Mouse (Mus musculus) lung, postnatal 4 days (tissue): ENCODE measurements around the gene Spon1.

Experiments
- DNase-seq, 2 experiments: peaks; one replicate each; pipeline ENCODE4 v3.0.0; 2021

Spon1 gene

DNA sequence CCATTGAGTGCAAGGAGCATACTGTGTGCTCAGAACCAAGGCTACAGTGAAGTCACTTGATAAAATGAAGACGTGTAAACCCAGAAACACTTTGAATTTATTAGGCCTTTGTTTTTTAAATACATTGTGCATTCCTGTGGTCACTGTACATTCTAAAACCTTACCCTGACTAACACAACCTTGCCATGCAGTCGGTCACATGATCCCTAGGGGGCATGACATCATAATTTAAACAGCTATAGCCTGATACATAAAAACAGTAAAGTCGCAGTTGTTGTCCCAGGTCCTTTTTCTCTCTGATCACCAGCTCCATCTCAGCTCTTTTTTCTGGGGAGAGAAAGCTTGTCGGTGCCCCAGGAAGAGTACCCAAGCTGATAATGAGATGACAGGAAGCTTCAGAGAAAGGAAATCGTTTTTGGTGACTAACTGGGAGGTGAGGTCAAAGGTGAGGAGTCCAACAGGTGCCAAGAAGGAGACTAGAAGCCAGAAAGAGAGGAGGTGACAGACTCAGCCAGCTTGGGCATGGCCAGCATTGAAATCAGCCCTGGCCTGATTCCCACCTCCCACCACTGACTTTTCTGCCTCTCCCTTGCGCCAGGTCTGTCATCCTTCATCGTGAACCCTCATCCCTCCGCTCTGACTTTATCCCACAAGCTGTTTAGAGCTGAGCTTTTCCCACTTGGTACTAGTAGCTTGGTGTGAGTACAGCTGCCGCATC is 246.1 kb downstream of the Spon1 start:
- no peak for DNase-seq

DNA sequence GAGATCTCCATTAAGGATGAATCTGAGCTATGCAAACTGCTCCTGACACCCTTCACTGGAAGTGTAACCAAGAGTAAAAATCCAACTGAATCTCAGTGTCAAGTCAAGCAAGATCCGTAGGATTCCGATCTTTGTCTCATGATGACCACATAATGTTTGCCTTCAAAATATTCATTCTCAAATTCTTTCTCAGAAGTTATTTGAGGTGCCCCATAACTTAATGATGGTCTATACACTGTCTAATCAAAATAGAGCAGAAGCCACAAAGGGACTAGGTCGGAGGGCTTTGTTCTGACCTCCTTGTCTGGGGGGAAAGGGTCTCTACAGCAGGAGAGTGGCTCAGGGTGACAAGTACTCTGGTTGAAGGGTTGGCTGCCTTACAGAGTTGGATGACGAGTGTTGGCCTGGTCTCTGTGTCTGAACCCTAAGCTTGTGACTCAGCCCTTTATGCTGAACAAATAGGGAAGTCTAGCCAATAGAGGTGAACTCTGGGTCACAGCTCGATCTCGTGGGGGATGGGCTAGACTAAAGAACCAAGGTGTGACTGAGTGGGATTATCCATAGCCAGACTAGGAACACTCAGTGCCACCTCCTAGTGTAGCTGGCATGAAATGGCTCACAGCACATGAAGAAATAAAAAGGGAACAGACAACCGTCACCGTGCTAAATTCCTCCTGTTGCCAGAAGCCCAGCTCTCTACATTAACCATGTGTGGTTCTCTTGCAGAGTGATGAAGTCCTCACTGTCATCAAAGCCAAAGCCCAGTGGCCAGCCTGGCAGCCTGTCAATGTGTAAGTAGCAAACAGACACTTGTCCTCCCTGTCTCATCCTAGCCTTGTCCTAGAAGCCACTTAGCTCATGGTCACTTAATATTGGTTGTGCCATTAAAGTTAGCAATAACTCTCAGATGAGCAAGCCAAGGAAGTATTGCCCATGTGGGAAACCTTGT is 250.5 kb downstream of the Spon1 start:
- peak in 1 of 2 experiments; percentile 16 for DNase-seq

DNA sequence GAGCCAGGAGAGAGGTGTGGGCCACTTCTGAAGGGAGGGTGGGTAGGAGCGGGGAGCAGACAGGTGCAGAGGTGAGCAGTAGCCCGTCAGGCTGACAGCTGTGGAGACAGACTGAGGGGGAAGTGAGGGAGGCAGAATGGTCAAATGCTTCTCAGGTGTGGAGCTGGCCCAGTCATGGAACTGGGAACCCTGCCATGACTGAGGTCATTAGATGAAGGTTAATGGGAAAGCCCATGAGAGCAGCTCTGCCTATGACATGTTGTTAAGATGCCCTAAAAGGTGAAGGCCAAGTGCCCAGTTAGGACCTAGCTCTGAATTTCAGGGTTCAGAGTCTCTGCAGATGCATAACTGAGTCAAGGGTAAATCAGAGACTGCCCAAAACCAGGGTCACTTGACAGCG is 253.1 kb downstream of the Spon1 start:
- DNase-seq: no peak

DNA sequence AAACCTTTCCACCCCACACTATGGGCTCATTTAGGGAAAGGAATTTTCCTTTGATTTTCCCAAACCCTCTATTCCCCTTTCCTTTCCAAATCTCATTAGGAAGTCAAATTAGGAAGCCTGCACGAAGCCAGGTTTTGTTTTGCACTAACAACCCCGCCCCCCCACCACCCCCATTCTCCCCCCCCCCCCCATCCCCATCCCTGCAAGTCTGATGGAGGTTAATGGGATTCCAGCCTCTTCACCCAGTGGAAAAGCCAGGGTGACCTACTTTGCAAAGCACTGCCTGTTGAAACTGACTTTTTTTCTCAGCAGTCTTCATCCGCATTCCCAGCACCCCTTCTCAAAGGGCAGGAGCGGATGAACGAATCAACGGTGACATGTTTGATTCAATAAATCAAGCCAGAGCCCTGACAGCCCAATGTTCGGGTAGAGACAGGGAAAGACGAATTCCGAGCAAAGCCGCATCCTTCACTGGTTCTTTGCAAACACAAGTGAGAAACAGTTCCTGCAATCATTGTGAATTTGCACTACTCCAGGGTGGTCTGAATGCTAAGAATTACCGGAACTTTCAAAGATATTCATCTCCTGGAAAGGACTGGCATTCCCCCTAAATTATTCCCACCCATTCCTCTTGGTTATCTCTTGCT is 254.4 kb downstream of the Spon1 start:
- DNase-seq: peak in 1 of 2 experiments; percentile 21

DNA sequence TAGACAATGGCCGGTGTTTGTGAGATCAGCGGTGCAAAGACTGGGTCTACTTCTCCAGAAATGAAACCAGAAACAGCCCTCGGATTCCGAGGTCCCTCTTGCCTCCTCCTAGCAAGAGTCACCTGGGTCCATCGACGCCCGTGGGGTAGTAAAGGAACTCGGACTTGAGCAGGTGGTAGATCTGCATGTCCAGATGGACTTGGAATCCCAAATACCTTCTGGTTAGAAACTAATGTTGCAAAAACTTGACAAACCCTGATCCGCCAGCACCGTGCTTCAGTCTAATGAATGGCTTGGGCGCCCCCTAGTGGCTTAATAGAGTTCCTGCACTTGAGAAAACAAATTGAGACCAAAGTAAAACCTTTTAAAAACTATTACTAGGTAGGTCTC is 254.9 kb downstream of the Spon1 start:
- peak; percentile 49 to 79 for DNase-seq

DNA sequence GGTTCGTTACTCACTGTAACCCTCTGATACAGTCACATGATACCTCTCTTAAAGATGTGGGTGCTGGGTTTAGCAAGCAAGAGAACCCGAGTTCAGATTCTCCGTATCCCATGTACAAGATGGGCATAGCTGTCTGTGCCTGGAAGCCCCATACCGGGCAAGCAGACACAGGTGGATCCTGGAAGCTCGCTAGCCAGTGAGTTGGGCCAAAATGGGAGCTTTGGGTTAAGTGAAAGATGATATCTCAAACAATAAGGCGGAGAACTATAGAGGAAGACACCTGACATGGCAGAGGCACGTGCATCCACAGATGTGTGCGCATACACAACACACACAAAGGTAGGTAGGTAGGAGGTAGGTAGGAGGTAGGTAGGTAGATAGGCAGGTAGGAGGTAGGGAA is 261.1 kb downstream of the Spon1 start:
- DNase-seq: no peak

DNA sequence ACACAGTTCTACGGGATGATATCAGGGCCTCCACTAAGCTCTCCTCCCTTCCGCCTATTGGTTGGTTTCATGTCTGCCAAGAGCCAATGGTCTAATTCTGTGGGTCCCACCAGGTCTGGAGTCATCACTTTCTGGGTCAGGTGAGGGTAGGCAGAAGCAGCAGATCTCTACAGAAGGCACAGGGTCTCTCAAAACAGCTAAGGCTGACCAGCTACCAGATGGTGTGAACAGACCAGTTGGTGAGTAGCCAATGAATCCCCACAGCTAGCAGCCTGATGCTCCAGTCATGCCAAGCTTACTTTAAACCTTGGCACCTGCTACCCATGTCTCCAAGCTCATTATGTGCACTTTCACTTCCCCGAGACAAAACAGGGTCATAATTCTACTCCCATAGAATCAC is 261.6 kb downstream of the Spon1 start:
- DNase-seq: no peak

DNA sequence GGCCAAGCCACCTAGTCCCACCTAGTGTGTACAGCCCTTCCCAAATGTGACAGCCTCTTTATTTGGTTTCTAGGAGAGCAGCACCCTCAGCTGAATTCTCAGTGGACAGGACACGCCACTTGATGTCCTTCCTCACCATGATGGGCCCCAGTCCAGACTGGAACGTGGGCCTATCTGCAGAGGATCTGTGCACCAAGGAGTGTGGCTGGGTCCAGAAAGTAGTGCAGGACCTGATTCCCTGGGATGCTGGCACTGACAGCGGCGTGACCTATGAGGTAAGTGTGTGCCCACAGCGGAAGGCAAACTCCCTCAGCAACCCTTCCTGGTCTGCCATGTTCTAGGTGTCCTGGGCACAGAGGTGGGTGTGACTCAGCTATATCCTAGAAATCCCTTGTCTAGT is 263.0 kb downstream of the Spon1 start:
- DNase-seq: no peak

DNA sequence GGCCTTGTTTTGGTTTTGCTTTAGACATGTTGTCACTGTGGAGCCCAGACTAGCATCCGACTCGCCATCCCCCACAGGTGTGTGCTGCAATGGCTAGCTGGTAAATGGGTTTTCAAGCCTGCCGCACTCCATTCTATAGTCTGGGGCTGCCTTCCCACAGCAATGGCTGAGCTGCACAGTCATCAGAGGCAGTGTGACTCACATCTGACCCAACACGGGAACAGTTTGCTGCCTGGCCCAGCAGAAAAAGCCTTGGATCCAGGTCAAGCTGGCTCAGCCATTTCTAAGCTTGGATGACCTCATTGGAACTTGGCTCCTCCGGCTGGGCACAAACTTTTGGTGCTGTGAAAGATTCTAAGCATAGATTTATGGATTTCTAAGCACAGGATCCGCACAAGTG is 263.8 kb downstream of the Spon1 start:
- DNase-seq: peak; percentile 52 to 68

DNA sequence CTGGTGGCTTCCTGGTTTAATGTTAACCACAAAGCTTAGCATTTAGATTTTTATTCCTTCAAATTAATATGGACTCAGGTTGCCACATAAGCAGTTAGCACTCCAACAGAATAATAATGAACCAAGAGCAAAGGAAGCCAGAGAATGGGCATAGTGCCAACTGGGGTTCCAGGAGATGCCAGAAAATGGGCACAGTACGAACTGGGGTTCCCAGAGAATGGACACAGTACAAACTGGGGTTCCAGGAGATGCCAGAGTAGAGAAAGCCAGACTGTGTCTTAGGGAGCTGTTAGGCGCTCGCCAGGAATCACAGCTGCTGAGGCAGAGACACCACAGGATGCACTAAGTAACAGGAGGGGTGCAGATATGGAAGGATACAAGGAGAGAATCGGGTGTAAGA is 271.4 kb downstream of the Spon1 start:
- DNase-seq: no peak

DNA sequence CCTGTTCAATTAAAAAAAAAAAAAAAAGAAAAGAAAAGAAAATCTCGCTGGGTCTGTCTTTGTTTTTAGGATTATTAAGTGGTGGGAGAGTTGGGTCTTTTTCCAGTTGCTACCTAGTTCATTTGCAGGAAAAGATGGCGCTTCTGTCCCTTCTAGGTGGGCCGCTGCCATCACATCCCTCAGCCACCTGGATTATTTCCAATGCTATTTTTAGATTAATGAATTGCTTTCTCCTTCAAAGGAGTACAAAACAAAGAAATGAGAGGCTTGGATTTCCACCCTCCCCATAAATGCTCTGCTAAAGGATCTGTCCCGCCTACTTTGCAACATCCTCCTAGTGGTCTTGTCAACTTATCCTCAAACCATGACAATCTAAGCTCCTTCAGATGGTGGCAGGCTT is 275.6 kb downstream of the Spon1 start:
- no peak for DNase-seq

DNA sequence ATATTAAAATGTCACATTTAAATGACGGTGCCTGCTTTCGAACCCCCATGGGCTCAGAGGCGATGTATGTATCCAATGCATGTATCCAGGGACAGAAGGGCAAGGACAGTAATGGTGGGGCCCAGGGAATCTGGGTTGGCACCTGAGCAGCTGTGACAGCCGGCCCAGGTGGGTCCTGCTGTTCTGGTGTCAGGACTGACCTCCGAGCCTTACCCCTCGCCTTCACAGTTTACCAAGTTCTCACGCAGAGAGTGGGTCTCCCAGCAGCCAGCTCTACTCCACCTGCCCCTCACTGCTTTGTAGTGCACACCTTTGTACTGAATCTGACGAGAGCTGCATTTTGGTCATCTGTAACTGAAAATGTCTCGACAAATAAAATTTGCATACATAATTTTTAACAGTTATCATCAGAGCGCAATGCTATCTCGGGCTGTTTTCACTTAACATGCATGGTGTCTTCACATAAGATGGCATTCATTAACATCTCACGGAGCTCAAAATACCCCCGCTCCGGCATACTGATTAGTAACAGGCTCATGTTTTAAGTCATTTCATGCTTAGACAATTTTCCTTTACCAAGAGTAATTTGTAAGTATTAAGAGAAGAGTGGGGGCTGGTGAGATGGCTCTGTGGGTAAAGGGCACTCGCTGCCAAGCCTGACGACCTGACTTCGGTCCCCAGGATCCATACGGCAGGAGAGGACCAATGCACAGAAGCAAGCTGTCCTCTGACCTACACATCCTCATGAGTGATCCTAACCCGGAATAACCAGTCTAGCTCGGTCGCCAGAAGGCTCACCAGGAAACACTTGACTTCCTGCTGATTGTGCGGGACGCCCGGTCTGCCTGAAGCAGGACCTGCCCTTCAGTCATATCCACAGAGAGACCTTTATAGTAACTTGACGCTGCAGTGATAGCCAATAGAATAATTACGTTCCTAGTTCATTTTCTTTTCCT is 277.5 kb downstream of the Spon1 start:
- no peak for DNase-seq

DNA sequence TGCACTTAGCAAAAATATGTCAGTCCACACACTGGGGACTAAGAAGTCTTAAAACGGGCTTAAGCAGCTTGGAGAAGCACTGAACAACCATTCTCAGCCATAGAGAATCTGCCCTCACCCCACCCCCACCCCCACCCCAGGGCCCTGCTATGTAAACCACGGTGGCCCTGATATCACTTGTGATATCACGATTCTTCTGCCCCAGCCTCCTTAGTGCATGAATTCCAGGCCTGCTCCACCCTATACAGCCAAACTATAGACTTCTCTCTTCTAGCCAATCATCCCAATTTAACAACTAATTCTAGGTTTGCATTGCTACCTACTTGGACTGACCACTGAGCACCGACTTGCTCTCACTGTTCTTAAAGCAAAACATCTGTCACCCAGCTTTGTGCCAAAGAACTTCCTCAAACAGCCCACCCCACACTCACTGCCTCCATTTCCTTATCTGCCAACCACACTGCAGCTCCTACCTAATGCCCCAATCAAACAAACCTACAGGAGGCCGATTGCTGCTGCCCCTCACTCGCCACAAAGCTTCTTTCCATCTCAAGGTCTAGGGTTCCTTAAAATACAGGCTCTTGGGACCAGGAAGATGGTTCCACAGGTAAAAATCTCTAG is 278.2 kb downstream of the Spon1 start:
- DNase-seq: no peak

DNA sequence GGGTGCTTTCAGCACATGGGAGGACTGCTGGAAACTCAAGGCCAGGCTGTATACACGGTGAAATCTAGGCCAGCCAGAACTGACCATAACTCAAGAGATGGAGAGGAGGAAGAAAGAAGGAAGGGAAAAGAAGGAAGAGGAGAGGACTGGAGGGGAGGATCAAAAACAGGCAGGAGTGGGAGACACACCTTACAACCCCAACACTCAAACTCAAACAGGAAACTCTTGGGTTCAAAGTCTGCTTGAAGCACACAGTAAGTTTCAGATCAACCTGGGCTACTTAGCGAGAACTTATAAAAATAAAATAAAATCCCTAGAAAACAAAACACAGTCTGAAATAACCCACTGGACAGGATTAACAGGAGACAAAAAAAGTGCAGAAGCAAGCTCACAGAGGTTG is 280.0 kb downstream of the Spon1 start:
- no peak for DNase-seq

DNA sequence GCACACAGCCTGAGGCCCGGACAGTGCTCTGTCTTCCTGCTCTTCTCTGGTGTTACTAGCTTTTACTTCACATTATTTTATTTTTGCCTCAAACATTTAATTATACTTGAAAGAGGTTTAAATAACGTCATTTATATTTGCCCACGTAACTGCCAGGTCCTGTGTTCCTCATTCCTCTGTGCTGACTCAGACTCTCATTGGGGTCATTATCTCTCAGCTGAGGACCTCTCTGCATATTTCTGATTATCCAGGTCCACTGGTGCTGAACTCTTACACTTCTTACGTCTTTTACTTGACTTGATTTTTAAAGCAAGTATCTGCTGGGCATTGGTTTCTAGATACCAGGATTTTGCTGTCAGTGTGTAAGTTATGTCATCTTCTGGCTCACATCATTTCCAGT is 287.9 kb downstream of the Spon1 start:
- no peak for DNase-seq

DNA sequence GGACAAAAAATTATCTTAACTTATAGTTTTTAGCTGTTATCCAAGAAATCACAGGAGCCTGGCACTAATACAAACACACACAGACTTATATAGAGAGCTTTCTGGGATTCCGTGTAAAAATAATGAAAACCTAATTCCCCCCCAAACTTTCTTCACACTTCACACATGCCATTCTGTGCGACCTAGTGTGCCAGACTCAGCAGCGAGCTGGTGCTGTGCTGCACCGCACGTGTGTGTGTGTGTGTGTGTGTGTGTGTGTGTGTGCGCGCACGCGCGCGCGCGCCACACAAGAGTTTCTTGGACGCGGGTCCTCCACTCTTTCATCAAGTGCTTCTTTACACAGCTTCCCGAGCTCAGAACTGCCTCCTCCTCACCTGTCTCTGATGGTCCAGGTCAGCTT is 292.4 kb downstream of the Spon1 start:
- no peak for DNase-seq

DNA sequence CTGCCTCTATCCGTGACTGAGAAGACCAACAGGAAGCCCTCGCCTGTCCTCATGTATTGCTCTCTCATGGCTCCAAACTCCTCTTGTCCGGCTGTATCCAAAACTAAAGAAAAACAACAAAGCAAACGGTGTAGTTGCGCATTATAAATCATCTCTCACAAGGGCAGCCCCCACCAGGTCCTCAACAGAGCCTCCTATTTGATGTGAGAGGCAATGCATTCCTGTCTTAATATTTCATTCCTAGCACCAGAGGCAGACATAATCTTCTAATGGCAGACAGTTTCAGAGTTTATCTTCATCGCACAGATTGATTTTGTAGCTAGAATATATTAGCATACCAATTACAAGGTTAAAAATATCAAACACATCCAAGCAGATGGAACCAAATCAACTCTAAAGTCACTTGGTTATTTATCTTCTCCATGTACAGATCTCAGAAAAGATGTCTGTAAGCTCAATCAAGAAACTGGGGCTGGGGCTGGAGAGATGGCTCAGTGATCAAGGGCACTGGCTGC is 293.2 kb downstream of the Spon1 start:
- DNase-seq: no peak

DNA sequence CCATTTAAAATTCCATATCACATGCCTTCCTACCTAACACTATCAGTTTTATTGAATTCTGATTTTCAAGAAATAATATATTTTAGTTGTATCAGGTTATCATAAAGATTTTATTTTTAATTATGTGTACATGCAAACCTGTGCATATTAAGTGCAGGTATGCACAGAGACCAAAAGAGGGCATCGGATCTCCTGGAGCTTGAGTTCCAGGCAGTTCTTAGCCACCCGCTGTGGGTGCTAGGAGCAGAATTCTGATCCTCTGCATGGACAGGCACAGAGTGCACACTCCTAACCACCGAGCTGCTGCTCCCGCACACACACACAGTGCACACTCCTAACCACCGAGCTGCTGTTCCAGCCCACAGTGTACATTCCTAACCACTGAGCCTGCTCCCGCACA is 294.6 kb downstream of the Spon1 start:
- no peak for DNase-seq

DNA sequence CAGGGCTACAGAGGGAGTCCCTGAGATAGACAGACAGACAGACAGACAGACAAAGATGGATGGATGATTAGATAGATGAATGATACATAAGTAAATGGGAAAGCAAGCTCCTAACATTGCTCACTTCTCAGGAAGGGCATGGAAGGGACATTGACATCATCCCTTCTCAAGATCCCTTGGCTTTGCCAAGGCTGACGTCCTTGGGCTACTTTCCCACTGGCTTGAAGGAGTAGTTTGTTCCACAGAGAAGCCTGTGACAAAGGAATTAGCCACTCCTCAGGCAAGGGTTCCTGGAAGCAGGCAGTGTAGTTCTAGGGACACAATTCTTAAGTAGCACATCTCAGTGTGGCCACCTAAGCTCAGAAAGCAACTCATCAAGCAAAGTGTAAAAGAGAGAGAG is 296.7 kb downstream of the Spon1 start:
- no peak for DNase-seq

DNA sequence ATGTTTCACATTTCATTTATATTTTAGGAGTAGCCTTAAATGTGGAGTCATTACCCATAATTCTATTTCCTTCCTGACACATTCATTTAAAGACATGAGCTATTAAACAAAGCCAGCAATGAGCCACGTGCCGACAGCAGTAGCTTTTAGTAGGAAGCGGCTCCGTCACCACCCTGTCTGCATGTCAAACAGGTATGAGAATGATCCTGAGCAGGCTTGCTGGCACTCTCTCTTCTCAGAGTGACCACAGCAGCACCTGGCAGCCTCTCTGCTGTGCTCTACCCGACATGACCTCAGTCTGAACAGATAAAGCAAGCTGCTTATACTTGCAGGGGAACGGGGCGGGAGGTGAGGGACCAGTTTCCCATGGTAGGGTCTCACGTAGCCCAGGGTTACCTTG is 297.7 kb downstream of the Spon1 start:
- DNase-seq: no peak

DNA sequence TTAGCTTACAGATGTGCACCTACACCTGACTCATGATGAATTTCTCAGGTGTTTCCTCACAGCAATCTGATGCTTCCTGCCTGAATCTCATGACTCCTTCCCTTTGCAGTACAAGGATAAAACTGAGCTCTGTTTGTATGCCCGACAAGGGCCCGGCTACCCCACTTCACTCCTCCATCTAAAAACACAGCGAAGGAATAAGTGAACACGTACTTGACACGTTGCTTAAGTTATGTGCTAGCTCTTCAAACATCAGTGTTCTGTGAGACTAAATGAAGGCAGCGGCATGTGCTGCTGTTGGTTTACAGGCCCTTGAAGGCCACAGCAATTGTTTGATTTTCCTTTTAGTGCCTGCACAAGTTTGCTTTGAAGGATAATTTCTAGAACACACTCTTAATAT is 298.2 kb downstream of the Spon1 start:
- DNase-seq: no peak
